Mouse (Mus musculus) forebrain, embryonic 15.5 days (tissue): ENCODE results near the gene Wnt2b. TPM values are rescaled to one million over a fixed set of nuclear protein-coding genes. Genes with fewer than 3 reads are reported as not detected.

Experiments
- ATAC-seq: fragments of 200-750 bp; cut with Nextera tagmentation; replicated peaks from 2 replicates; pipeline ENCODE4 v1.8.0; 2017; ENCODE audit warnings: mild to moderate bottlenecking, moderate TSS enrichment, moderate library complexity
- H3K27ac ChIP-seq: fragments of 300-500 bp; sonication (generic); replicated peaks from 2 replicates; pipeline ENCODE4 v1.5.1; 2015; ENCODE audit warnings: mild to moderate bottlenecking, inconsistent platforms
- H3K27me3 ChIP-seq: fragments of 300-500 bp; sonication (generic); 2 replicates; pipeline ENCODE4 v1.6.1; 2015; ENCODE audit warnings: inconsistent platforms
- H3K36me3 ChIP-seq: fragments of 300-500 bp; sonication (generic); 2 replicates; pipeline ENCODE4 v1.6.1; 2015; ENCODE audit warnings: mild to moderate bottlenecking, inconsistent platforms
- H3K4me1 ChIP-seq: fragments of 300-500 bp; sonication (generic); 2 replicates; pipeline ENCODE4 v1.6.1; 2015; ENCODE audit warnings: inconsistent platforms
- H3K4me2 ChIP-seq: fragments of 300-500 bp; sonication (generic); replicated peaks from 2 replicates; pipeline ENCODE4 v1.6.1; 2015; ENCODE audit warnings: mild to moderate bottlenecking, inconsistent platforms
- H3K4me3 ChIP-seq: fragments of 300-500 bp; sonication (generic); 2 replicates; pipeline ENCODE4 v1.5.1; 2015; ENCODE audit warnings: mild to moderate bottlenecking, inconsistent platforms
- H3K9ac ChIP-seq: fragments of 300-500 bp; sonication (generic); replicated peaks from 2 replicates; pipeline ENCODE4 v1.6.1; 2015; ENCODE audit warnings: mild to moderate bottlenecking, inconsistent platforms
- H3K9me3 ChIP-seq: fragments of 300-500 bp; sonication (generic); 2 replicates; pipeline ENCODE4 v1.6.1; 2016; ENCODE audit warnings: inconsistent platforms
- WGBS: fragments of 180-500 bp; shearing (Covaris S2); methylation state at CpG from one replicate; pipeline ENCODE4 v1.1.7; 2015; ENCODE audit warnings: mixed read lengths; 5-methylcytosine and 5-hydroxymethylcytosine counted together
- polyA plus RNA-seq: library from polyadenylated mRNA; unstranded; fragments of >200 nt; fragmentation: Nextera tagmentation; extraction: Ambion mirVana; gene quantifications from 2 replicates; pipeline ENCODE4 v1.2.1, GENCODE M21; 2015

Gene Wnt2b
- polyA plus RNA-seq, 1 experiment from 2014 or later: 0.76 TPM

- Histone ChIP-seq H3K36me3 (no peaks in the 10 kb centered on the region), H3K9me3 (no peaks in the 10 kb centered on the region), H3K4me3 (peak overlapping the region; percentile 53; the same call in 1 of the 2 replicates), H3K9ac (no peak overlapping the region), H3K27me3 (peaks cover 46% of the 10 kb centered on the region), H3K4me2 (no peak overlapping the region), H3K4me1 (peaks cover 16% of the 10 kb centered on the region), H3K27ac (no peak overlapping the region)
- WGBS: 7% methylated on average over 19 of the region's 19 CpGs
- ATAC-seq: no peak
These were observed 1.4 kb downstream of the Wnt2b start for GRCm38 (mm10) chr3:104960026-104961000.

GRCm38 (mm10) chr3:104956131-104956581 lies 5.6 kb downstream of the Wnt2b start:
- ATAC-seq: 0 out of 2 replicates have a peak, but pooled peaks have one; percentile 35
- H3K4me2 ChIP-seq: no peak overlapping the region
- H3K9me3 ChIP-seq: no peaks in the 10 kb centered on the region
- WGBS: 91% methylated on average over 6 of the region's 6 CpGs
- H3K4me3 ChIP-seq: no peak overlapping the region
- no peak overlapping the region for H3K27ac ChIP-seq
- H3K4me1 ChIP-seq: peaks cover 3% of the 10 kb centered on the region
- no peak overlapping the region for H3K9ac ChIP-seq
- H3K36me3 ChIP-seq: peaks cover 4% of the 10 kb centered on the region; the same call in 1 of the 2 replicates
- H3K27me3 ChIP-seq: peaks cover 26% of the 10 kb centered on the region

- peaks cover 8% of the 10 kb centered on the region; the same call in 1 of the 2 replicates for H3K36me3 ChIP-seq
- H3K27me3 ChIP-seq: peaks cover 10% of the 10 kb centered on the region
- H3K9ac ChIP-seq: no peak overlapping the region
- no peak overlapping the region for H3K4me3 ChIP-seq
- no peak overlapping the region for H3K4me2 ChIP-seq
- no peaks in the 10 kb centered on the region for H3K9me3 ChIP-seq
- WGBS: 97% methylated on average over 15 of the region's 15 CpGs
- H3K27ac ChIP-seq: no peak overlapping the region
- H3K4me1 ChIP-seq: no peaks in the 10 kb centered on the region
- no peak for ATAC-seq
These were observed 7.2 kb downstream of the Wnt2b start for GRCm38 (mm10) chr3:104954551-104954950.

GRCm38 (mm10) chr3:104954137-104954536 lies 7.6 kb downstream of the Wnt2b start:
- 97% methylated on average over 3 of the region's 3 CpGs for WGBS
- H3K4me3 ChIP-seq: no peak overlapping the region
- H3K4me2 ChIP-seq: no peak overlapping the region
- H3K9ac ChIP-seq: no peak overlapping the region
- peaks cover 8% of the 10 kb centered on the region; the same call in 1 of the 2 replicates for H3K36me3 ChIP-seq
- H3K27me3 ChIP-seq: peaks cover 8% of the 10 kb centered on the region; the same call in 1 of the 2 replicates
- no peaks in the 10 kb centered on the region for H3K9me3 ChIP-seq
- ATAC-seq: no peak
- H3K27ac ChIP-seq: no peak overlapping the region
- H3K4me1 ChIP-seq: no peaks in the 10 kb centered on the region

- no peaks in the 10 kb centered on the region for H3K4me1 ChIP-seq
- H3K9ac ChIP-seq: no peak overlapping the region
- 93% methylated on average over 22 of the region's 23 CpGs for WGBS
- H3K9me3 ChIP-seq: no peaks in the 10 kb centered on the region
- no peak overlapping the region for H3K4me2 ChIP-seq
- H3K27me3 ChIP-seq: no peaks in the 10 kb centered on the region; the same call in 1 of the 2 replicates
- no peak overlapping the region for H3K27ac ChIP-seq
- ATAC-seq: no peak
- H3K4me3 ChIP-seq: no peak overlapping the region
- peaks cover 8% of the 10 kb centered on the region; the same call in 1 of the 2 replicates for H3K36me3 ChIP-seq
These were observed 8.6 kb downstream of the Wnt2b start for GRCm38 (mm10) chr3:104952891-104953670.

- H3K36me3 ChIP-seq: peaks cover 15% of the 10 kb centered on the region
- WGBS: 97% methylated on average over 12 of the region's 12 CpGs
- ATAC-seq: no peak
These were observed 10.8 kb downstream of the Wnt2b start for GRCm38 (mm10) chr3:104950926-104951325.

GRCm38 (mm10) chr3:104944894-104945293 lies 16.8 kb downstream of the Wnt2b start:
- H3K4me2 ChIP-seq: no peak overlapping the region
- no peak overlapping the region for H3K4me3 ChIP-seq
- H3K9me3 ChIP-seq: no peaks in the 10 kb centered on the region
- H3K27ac ChIP-seq: no peak overlapping the region
- WGBS: 93% methylated on average over 9 of the region's 9 CpGs
- 0 out of 2 replicates have a peak, but pooled peaks cover 3% of the 10 kb centered on the region for H3K4me1 ChIP-seq
- no peak for ATAC-seq
- peaks cover 7% of the 10 kb centered on the region for H3K36me3 ChIP-seq
- H3K27me3 ChIP-seq: no peaks in the 10 kb centered on the region
- H3K9ac ChIP-seq: no peak overlapping the region

More at GRCm38 (mm10) chr3:104950926-104951325, 10.8 kb downstream of the Wnt2b start:
- Histone ChIP-seq H3K9ac (no peak overlapping the region), H3K4me3 (no peak overlapping the region), H3K27ac (no peak overlapping the region), H3K4me1 (no peaks in the 10 kb centered on the region), H3K27me3 (no peaks in the 10 kb centered on the region), H3K4me2 (no peak overlapping the region), H3K9me3 (no peaks in the 10 kb centered on the region)

GRCm38 (mm10) chr3:104943333-104943732 lies 18.4 kb downstream of the Wnt2b start:
- 0 out of 2 replicates have a peak, but pooled peaks cover 3% of the 10 kb centered on the region for H3K4me1 ChIP-seq
- no peak overlapping the region for H3K4me3 ChIP-seq
- H3K36me3 ChIP-seq: peaks cover 7% of the 10 kb centered on the region
- no peak for ATAC-seq
- no peak overlapping the region for H3K4me2 ChIP-seq
- H3K9me3 ChIP-seq: no peaks in the 10 kb centered on the region
- no peaks in the 10 kb centered on the region for H3K27me3 ChIP-seq
- H3K27ac ChIP-seq: no peak overlapping the region
- 45% methylated on average over 8 of the region's 8 CpGs for WGBS
- H3K9ac ChIP-seq: no peak overlapping the region

GRCm38 (mm10) chr3:104942682-104943081 lies 19.0 kb downstream of the Wnt2b start:
- Histone ChIP-seq H3K4me3 (no peak overlapping the region), H3K27ac (no peak overlapping the region), H3K9ac (no peak overlapping the region), H3K4me2 (no peak overlapping the region), H3K9me3 (no peaks in the 10 kb centered on the region), H3K36me3 (peaks cover 7% of the 10 kb centered on the region), H3K27me3 (no peaks in the 10 kb centered on the region), H3K4me1 (0 out of 2 replicates have a peak, but pooled peaks cover 3% of the 10 kb centered on the region)
- 48% methylated on average over 5 of the region's 5 CpGs for WGBS
- no peak for ATAC-seq

- Histone ChIP-seq H3K4me2 (no peak overlapping the region), H3K4me3 (no peak overlapping the region), H3K9ac (no peak overlapping the region), H3K27me3 (no peaks in the 10 kb centered on the region), H3K9me3 (no peaks in the 10 kb centered on the region), H3K4me1 (0 out of 2 replicates have a peak, but pooled peaks cover 3% of the 10 kb centered on the region), H3K36me3 (no peaks in the 10 kb centered on the region; the same call in none of the 2 replicates), H3K27ac (no peak overlapping the region)
- ATAC-seq: no peak
- WGBS: 76% methylated on average over 6 of the region's 6 CpGs
These were observed 21.0 kb downstream of the Wnt2b start for GRCm38 (mm10) chr3:104940691-104941090.

GRCm38 (mm10) chr3:104938327-104938726 lies 23.4 kb downstream of the Wnt2b start:
- no peak overlapping the region for H3K9ac ChIP-seq
- H3K4me2 ChIP-seq: no peak overlapping the region
- no peaks in the 10 kb centered on the region; the same call in 1 of the 2 replicates for H3K36me3 ChIP-seq
- no peaks in the 10 kb centered on the region for H3K27me3 ChIP-seq
- H3K9me3 ChIP-seq: no peaks in the 10 kb centered on the region
- H3K27ac ChIP-seq: no peak overlapping the region
- 0 out of 2 replicates have a peak, but pooled peaks cover 2% of the 10 kb centered on the region for H3K4me1 ChIP-seq
- no peak overlapping the region for H3K4me3 ChIP-seq
- ATAC-seq: no peak
- 34% methylated on average over 4 of the region's 4 CpGs for WGBS
